Mouse (Mus musculus): ENCODE data around the gene Btg2. TPM values are rescaled to one million over a fixed set of nuclear protein-coding genes. Genes with fewer than 3 reads are reported as not detected.
A peak's percentile ranks its signal among the peaks of the same experiment; 100 is the strongest.

The Btg2 gene
- polyA plus RNA-seq, 1 experiment from 2014 or later, result 57.4 TPM

DNA sequence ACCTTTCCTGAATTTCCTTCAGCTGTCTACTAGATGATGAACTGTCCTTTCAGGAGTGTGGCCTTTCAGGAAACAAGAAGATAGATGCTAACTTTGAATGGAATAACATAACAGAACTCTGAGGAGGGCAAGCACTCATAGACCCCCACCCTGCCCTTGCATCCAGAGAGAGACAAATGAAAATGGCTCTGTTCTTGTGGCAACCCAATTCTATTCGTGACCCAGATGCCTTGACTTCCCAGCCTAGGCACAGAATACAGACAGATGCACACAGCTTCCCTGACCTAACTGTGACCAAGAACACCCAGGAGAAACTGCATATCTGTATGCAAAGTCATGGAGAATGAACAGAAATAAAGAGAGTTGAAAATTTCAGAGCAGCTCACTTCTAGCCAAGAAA, 5.3 kb downstream of the Btg2 start:
- no peaks in the 10 kb centered on the region for H3K36me3 ChIP-seq
- 0 out of 2 replicates have a peak overlapping the region, but pooled peaks have one; percentile 70 for H3K27ac ChIP-seq
- no peak for ATAC-seq (ENCODE audit: low FRiP score)
- H3K4me3 ChIP-seq, result no peak overlapping the region
- no peak overlapping the region for H3K4me2 ChIP-seq
- H3K9ac ChIP-seq, result no peak overlapping the region
- H3K27me3 ChIP-seq, result no peaks in the 10 kb centered on the region
- peaks cover 84% of the 10 kb centered on the region for H3K4me1 ChIP-seq (replicated peaks)
- 69% methylated on average over 1 of the region's 1 CpGs for WGBS
- no peaks in the 10 kb centered on the region for H3K9me3 ChIP-seq

DNA sequence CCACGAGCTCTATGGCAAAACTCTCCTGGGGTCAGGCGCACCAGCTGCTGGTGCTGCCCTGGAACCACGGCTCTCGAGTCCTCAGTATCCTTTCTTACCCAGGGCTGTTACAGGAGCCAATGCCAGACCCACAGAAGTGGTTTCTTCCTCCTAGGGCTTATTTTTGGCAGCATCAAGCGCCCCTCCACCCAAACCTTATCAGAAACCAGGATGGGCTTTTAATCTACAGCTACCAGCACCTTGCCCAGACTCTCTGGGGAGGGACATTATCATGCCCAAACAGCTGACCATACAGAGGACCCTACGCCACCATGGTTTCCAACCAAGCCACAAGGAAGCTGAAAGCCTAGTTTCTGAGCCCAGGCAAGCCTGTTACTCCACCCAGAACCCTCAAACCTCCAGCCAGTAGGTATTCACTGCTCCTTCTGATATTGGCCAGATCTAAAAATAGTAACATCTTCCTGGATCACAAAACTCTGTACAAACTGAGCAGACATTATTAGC, 5.8 kb downstream of the Btg2 start:
- no peaks in the 10 kb centered on the region for H3K36me3 ChIP-seq
- H3K4me1 ChIP-seq (replicated peaks), result peaks cover 79% of the 10 kb centered on the region
- WGBS, result 73% methylated on average over 6 of the region's 6 CpGs
- no peak overlapping the region for H3K9ac ChIP-seq
- no peak for ATAC-seq (ENCODE audit: low FRiP score)
- no peak overlapping the region for H3K4me3 ChIP-seq
- H3K4me2 ChIP-seq, result no peak overlapping the region
- H3K9me3 ChIP-seq, result no peaks in the 10 kb centered on the region
- no peaks in the 10 kb centered on the region for H3K27me3 ChIP-seq
- peak overlapping the region; percentile 70; the same call in 1 of the 2 replicates for H3K27ac ChIP-seq

DNA sequence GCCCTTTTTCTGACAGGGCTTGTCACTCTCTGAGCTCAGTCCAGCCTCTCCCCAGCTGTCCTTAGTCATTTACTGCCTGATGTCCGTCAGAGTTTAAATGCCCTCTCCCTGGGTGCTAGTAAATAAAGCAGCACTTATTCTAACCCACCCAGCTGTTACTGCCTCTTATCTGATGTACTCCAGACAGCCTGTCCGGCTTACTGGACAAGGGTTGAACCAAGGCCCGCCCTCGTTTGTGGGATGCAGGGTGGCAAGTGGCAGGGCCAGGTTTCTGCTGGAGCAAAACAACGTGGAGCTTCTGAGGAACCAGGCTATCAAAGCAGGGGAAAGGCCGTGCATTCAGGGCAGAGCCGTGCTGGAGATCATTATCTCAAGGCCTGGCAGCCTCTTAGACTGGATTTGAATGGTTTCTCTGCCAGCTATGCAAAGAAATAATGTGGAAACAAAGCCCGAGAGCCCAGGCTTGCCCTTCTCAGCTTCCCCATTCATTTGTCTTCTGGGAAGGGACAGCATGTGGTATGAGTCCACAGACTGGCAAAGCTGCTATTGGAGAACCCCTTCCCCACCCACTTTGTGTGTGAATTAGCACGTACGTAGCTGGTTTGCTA, 7.4 kb downstream of the Btg2 start:
- ATAC-seq (ENCODE audit: low FRiP score), result peak; percentile 18; the same call in 1 of the 2 replicates
- H3K4me1 ChIP-seq (replicated peaks), result peaks cover 78% of the 10 kb centered on the region
- H3K4me3 ChIP-seq, result no peak overlapping the region
- H3K4me2 ChIP-seq, result no peak overlapping the region
- H3K27ac ChIP-seq, result peak overlapping the region; percentile 70
- H3K9me3 ChIP-seq, result no peaks in the 10 kb centered on the region
- WGBS, result 22% methylated on average over 10 of the region's 10 CpGs
- H3K9ac ChIP-seq, result no peak overlapping the region
- H3K36me3 ChIP-seq, result no peaks in the 10 kb centered on the region
- H3K27me3 ChIP-seq, result no peaks in the 10 kb centered on the region

DNA sequence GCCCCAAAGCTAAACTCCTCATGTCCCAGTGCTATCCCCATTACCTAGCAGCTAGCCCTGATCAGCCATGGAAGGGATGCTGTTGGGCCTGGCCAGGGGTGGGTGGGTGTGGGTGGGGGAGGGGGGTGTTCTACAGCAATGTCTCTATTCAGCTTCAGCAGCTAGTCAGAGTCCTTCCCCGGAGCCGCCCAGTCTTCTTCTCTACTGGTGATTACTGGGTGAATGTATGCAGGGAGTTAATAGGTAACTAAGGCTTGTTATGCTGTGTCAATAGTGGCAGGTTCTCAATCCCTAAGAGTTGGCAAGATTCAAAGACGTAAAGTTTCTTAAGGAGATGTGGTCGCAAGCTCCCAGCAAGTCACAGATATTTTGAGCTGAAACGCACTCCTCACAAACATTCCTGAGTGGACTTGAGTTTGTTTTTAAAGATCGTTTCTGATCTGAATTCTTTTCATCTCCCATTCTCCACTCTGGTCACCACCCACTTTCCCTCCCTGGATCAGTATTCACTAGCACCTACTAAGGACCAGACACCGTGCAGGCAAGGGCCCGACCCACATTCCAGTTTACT, 8.7 kb downstream of the Btg2 start:
- Histone ChIP-seq H3K27me3 (no peaks in the 10 kb centered on the region), H3K4me2 (no peak overlapping the region), H3K36me3 (no peaks in the 10 kb centered on the region), H3K9me3 (no peaks in the 10 kb centered on the region), H3K4me1 (replicated peaks) (peaks cover 78% of the 10 kb centered on the region), H3K4me3 (no peak overlapping the region), H3K9ac (no peak overlapping the region), H3K27ac (peak overlapping the region; percentile 70)
- no peak for ATAC-seq (ENCODE audit: low FRiP score)
- 41% methylated on average over 8 of the region's 8 CpGs for WGBS

DNA sequence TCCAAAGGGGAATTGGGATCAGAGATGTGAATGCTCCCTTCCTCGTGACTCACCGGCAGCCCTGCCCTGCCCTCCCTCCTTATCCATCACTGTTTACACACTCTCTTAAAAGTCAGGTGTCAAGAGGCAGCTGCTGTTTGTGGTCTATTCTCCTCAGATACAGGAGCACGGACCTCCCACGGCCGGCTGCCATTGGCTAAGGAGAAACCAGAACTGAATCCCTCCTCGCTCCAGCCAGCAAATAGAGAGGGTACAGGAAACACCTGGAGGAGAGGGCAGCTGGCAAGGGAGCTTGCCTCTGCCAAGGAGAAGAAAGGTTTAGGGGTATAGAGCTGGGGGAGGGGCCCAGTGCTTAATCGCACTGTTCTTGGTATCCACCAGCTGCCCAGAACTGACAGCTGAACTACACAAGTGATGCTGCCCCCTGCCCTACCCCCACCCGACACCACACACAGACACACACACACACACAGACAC, 11.7 kb downstream of the Btg2 start:
- peaks cover 78% of the 10 kb centered on the region for H3K4me1 ChIP-seq (replicated peaks)
- no peak overlapping the region for H3K9ac ChIP-seq
- peak overlapping the region; percentile 58 for H3K27ac ChIP-seq
- ATAC-seq (ENCODE audit: low FRiP score), result no peak
- H3K27me3 ChIP-seq, result no peaks in the 10 kb centered on the region
- H3K4me2 ChIP-seq, result 0 out of 2 replicates have a peak overlapping the region, but pooled peaks have one; percentile 6
- no peak overlapping the region for H3K4me3 ChIP-seq
- H3K36me3 ChIP-seq, result no peaks in the 10 kb centered on the region
- H3K9me3 ChIP-seq, result no peaks in the 10 kb centered on the region
- under 1% methylated on average over 8 of the region's 8 CpGs for WGBS

DNA sequence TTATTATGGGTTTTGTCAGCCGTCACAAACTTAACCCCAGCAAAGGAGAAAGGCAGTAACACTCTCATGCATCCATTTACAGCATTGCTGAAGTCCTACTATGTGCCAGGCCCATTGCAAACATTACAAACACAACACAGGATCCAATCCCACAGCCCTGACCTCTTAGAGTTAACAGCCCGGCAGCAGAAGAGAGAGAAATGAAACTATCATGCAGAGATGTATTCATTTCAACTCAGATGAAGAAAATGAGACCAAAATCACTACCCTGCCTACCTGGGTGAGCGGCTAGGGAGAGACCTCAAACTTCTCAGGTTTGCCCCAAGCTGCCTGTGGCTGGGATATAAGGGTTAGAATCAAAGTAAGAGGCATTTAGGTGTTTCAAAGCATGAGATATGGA, 12.4 kb downstream of the Btg2 start:
- H3K27ac ChIP-seq, result peak overlapping the region; percentile 58
- H3K9me3 ChIP-seq, result no peaks in the 10 kb centered on the region
- no peak overlapping the region for H3K4me2 ChIP-seq
- peaks cover 82% of the 10 kb centered on the region for H3K4me1 ChIP-seq (replicated peaks)
- no peaks in the 10 kb centered on the region for H3K27me3 ChIP-seq
- WGBS, result 58% methylated on average over 3 of the region's 3 CpGs
- no peak overlapping the region for H3K4me3 ChIP-seq
- no peak overlapping the region for H3K9ac ChIP-seq
- no peaks in the 10 kb centered on the region for H3K36me3 ChIP-seq
- ATAC-seq (ENCODE audit: low FRiP score), result no peak

DNA sequence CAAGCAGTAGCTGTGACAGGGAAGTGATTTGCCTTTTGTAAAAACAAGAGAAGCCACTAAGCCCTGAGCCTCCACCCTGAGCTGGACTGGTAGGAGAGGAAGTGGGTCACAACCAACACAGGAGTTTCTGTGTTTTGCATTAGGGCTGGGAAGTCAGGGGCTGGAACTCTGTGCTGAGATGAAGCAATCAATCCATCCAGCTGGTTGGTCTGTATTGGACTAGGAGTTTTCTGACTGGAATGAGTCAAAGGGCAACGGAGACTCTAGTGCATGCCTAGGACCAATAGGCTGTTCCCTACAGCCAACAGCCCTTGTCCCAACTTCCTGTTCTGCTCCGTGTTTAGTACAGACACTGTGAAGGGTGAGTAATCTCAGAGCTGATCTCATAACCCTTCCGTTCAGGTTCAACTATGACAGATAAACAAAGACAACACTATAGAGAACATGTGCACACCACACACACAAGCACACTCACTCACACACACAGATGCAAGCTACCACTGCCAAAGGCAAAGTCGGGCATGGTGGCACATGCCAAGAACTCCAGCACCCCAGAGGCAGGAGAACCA, 13.6 kb downstream of the Btg2 start:
- H3K4me3 ChIP-seq, result no peak overlapping the region
- H3K27ac ChIP-seq, result peak overlapping the region; percentile 96
- 65% methylated on average over 4 of the region's 4 CpGs for WGBS
- ATAC-seq (ENCODE audit: low FRiP score), result no peak
- H3K27me3 ChIP-seq, result no peaks in the 10 kb centered on the region
- no peaks in the 10 kb centered on the region for H3K9me3 ChIP-seq
- no peak overlapping the region for H3K9ac ChIP-seq
- H3K4me2 ChIP-seq, result no peak overlapping the region
- H3K4me1 ChIP-seq (replicated peaks), result peaks cover 84% of the 10 kb centered on the region
- H3K36me3 ChIP-seq, result no peaks in the 10 kb centered on the region

DNA sequence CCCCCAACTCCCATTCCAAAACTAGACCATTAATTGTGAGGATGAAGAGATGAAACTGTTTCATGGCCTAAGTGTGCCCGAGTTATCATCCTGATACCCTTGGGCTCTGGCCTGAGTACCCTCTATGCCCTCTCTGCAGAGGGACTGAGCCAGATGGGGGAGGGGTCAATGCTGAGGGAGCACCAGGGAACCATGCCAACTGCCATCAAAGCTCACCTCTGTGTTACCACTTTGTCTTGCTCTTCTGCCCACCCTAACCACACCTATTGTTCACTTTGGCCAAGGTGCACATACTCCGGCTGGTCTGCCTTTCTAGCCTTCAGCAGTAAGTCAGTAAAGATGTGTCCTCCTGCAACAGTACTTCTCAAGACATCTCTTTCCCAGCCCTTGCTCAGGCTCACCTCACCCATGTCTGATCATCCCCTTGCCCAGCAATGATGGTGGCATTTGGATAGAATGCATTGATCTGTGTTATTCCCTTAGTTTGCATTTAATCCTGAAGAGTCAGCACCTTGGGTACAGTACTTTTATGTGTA, 14.6 kb downstream of the Btg2 start:
- Histone ChIP-seq H3K27ac (peak overlapping the region; percentile 96), H3K9me3 (no peaks in the 10 kb centered on the region), H3K27me3 (no peaks in the 10 kb centered on the region), H3K4me2 (no peak overlapping the region), H3K4me3 (no peak overlapping the region), H3K9ac (no peak overlapping the region), H3K4me1 (replicated peaks) (peaks cover 83% of the 10 kb centered on the region), H3K36me3 (no peaks in the 10 kb centered on the region)
- WGBS, result 69% methylated on average over 2 of the region's 2 CpGs
- no peak for ATAC-seq (ENCODE audit: low FRiP score)

DNA sequence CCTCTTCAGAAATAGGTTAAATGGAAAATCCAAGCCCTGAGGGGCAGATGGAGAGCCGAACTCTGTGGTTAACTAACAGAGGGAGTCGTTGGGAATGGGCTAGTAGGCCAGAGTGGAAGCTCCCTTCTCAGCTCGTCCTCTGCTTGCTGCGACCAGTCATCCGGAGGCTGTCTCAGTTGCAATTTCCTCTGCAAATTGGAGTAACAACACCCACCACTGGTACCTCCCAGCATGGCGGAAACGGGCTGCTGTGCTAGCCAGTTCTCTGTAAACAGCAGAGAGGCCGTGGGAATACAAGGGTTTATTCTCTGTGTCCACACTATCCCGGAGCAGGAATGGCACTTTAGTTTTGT, 15.2 kb downstream of the Btg2 start:
- Histone ChIP-seq H3K4me2 (peak overlapping the region; percentile 43), H3K9me3 (no peaks in the 10 kb centered on the region), H3K27ac (peak overlapping the region; percentile 96), H3K27me3 (no peaks in the 10 kb centered on the region), H3K4me3 (no peak overlapping the region), H3K4me1 (replicated peaks) (peaks cover 83% of the 10 kb centered on the region), H3K9ac (peak overlapping the region; percentile 60; the same call in 1 of the 2 replicates), H3K36me3 (no peaks in the 10 kb centered on the region)
- WGBS, result 3% methylated on average over 9 of the region's 9 CpGs
- ATAC-seq (ENCODE audit: low FRiP score), result no peak

DNA sequence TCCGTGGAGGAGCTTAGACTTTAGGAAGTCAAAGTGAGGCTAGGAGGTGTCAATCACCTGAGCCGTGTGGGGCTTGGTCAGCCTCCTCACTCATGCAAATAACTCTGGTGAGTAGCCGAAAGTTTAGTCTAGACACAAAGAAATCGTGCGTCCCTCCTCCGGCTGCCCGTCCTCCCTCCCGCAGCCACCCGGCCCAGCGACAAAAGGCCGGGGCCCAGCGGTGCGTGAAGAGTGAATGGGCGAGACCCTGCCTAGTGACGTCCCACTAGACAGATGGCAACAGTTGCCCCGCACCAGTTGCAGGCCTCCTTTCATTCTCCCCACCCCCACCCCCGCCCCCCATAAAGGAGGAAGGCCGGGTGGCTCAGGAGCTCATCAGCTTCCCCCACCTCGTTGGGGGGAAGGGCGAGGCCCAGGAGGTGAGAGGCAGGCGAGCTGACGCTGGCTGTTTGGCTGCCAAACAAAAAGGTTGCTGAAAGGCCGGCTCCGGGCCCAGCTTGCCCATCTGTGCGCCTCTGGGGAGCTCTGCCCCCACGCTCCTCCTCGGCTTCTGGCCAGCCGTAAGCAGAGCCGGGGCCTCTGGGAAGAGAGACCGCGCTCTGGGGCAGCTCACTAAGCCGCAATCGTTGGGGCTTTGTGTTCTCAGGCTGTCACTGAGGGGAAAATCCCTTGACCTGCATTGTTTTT, 15.7 kb downstream of the Btg2 start:
- Histone ChIP-seq H3K4me1 (replicated peaks) (peaks cover 84% of the 10 kb centered on the region), H3K27me3 (no peaks in the 10 kb centered on the region), H3K9me3 (no peaks in the 10 kb centered on the region), H3K4me3 (no peak overlapping the region), H3K4me2 (peak overlapping the region; percentile 43), H3K36me3 (no peaks in the 10 kb centered on the region), H3K9ac (peak overlapping the region; percentile 60), H3K27ac (peak overlapping the region; percentile 96)
- peak; percentile 78 for ATAC-seq (ENCODE audit: low FRiP score)
- under 1% methylated on average over 33 of the region's 33 CpGs for WGBS

DNA sequence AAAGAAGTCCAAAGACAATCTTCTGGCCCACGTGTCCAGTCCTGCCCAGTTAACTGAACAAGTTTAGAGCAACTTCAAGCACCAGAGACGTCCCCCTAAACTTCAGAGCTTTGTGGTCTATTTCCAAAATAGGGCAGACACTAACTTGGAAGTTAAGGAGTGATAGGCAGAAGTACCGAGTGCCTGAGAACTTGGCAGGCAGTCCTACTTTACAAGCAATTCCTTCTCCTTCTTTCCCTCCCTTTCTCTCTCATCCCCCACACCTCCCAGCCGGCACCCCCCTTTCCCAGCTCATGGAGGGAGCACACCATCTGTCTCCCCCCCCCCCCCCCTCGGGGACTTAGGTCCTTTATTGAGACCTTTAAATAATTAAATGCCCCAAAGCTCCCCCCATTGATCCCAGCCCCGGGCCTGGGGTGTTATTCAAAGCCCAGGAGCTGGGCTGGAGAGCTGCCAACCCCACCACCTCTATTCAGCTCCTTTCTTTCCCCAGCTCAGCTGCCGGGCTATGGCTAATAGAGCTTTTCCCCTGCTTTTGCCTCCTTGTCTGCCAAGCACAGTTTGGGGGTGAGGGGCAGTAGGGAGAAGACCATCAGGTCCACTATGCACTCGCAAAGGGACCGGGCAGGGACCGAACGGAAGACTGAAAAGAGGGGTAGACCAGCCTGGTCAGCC, 16.4 kb downstream of the Btg2 start:
- peak overlapping the region; percentile 60 for H3K9ac ChIP-seq
- H3K27ac ChIP-seq, result peak overlapping the region; percentile 96
- H3K4me3 ChIP-seq, result no peak overlapping the region
- no peaks in the 10 kb centered on the region for H3K9me3 ChIP-seq
- H3K4me1 ChIP-seq (replicated peaks), result peaks cover 81% of the 10 kb centered on the region
- no peaks in the 10 kb centered on the region for H3K27me3 ChIP-seq
- peak overlapping the region; percentile 43 for H3K4me2 ChIP-seq
- WGBS, result 2% methylated on average over 11 of the region's 11 CpGs
- peak; percentile 60 for ATAC-seq (ENCODE audit: low FRiP score)
- no peaks in the 10 kb centered on the region for H3K36me3 ChIP-seq

DNA sequence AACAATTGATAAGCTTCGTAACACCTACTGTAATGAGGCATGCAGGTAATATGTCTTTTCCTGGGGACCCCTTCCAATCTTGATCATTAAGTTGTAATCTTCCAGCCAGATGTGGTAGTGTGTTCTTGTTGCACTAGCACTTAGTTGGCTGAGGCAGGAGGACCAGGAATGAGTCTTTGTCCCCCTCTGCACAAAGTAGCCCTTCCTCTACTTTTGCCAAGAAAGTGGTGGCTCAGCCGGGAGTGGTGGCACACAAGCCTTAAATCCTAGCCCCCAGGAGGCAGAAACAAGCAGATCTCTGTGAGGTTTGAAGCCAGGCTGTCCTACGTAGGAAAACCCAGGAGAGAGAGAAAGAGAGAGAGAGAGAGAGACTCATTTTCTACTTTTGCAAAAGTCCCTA, 17.0 kb downstream of the Btg2 start:
- peak overlapping the region; percentile 96 for H3K27ac ChIP-seq
- no peak overlapping the region for H3K4me3 ChIP-seq
- H3K27me3 ChIP-seq, result no peaks in the 10 kb centered on the region
- 33% methylated on average over 3 of the region's 3 CpGs for WGBS
- no peak for ATAC-seq (ENCODE audit: low FRiP score)
- peaks cover 75% of the 10 kb centered on the region for H3K4me1 ChIP-seq (replicated peaks)
- H3K36me3 ChIP-seq, result no peaks in the 10 kb centered on the region
- no peak overlapping the region for H3K4me2 ChIP-seq
- H3K9ac ChIP-seq, result no peak overlapping the region
- no peaks in the 10 kb centered on the region for H3K9me3 ChIP-seq

All from hindbrain, embryonic 13.5 days (tissue).